Mouse (Mus musculus) heart, postnatal 0 days (tissue): ENCODE measurements around the gene Fam126a. TPM values are rescaled to one million over a fixed set of nuclear protein-coding genes. Genes with fewer than 3 reads are reported as not detected.
A peak's percentile ranks its signal among the peaks of the same experiment; 100 is the strongest.

ENCODE experiments used
- ATAC-seq: fragments of 200-750 bp; cut with Nextera tagmentation; 2 replicates; pipeline ENCODE4 v1.8.0; 2017; ENCODE audit warnings: low read depth, moderate number of reproducible peaks, moderate library complexity; ENCODE audit not compliant: insufficient read depth
- DNase-seq: peaks from one replicate; pipeline ENCODE4 v3.0.0-alpha.2; 2016; ENCODE audit warnings: low spot score
- H3K27ac ChIP-seq: fragments of 300-500 bp; sonication (generic); 2 replicates; pipeline ENCODE4 v1.5.1; 2014; ENCODE audit warnings: low read depth, mild to moderate bottlenecking
- H3K27me3 ChIP-seq: fragments of 300-500 bp; sonication (generic); 2 replicates; pipeline ENCODE4 v1.6.1; 2014; ENCODE audit warnings: low read length, mixed read lengths; ENCODE audit not compliant: control insufficient read depth, insufficient read depth
- H3K36me3 ChIP-seq: fragments of 300-500 bp; sonication (generic); replicated peaks from 2 replicates; pipeline ENCODE4 v1.6.1; 2014; ENCODE audit warnings: low read length, mixed read lengths; ENCODE audit not compliant: control insufficient read depth, insufficient read depth
- H3K4me1 ChIP-seq: fragments of 300-500 bp; sonication (generic); 2 replicates; pipeline ENCODE4 v1.6.1; 2014; ENCODE audit warnings: antibody characterized with exemption; ENCODE audit not compliant: control insufficient read depth, insufficient read depth
- H3K4me2 ChIP-seq: fragments of 300-500 bp; sonication (generic); 2 replicates; pipeline ENCODE4 v1.6.1; 2014; ENCODE audit warnings: low read depth, mild to moderate bottlenecking, low read length, moderate library complexity
- H3K4me3 ChIP-seq: fragments of 300-500 bp; sonication (generic); 2 replicates; pipeline ENCODE4 v1.5.1; 2014; ENCODE audit warnings: low read depth, low read length
- H3K9ac ChIP-seq: fragments of 300-500 bp; sonication (generic); replicated peaks from 2 replicates; pipeline ENCODE4 v1.6.1; 2014; ENCODE audit warnings: low read depth, low read length, mixed read lengths
- H3K9me3 ChIP-seq: fragments of 300-500 bp; sonication (generic); replicated peaks from 2 replicates; pipeline ENCODE4 v1.6.1; 2016; ENCODE audit warnings: low read length; ENCODE audit not compliant: control insufficient read depth
- CTCF ChIP-seq: IDR thresholded peaks from 2 replicates; pipeline ENCODE4 v1.5.1; 2016; ENCODE audit warnings: antibody characterized with exemption, control low read depth, low read depth
- EP300 ChIP-seq: IDR thresholded peaks from 2 replicates; pipeline ENCODE4 v1.6.1; 2016; ENCODE audit warnings: antibody characterized with exemption, low read depth
- WGBS: fragments of 180-500 bp; shearing (Covaris S2); extraction: QIAGEN DNeasy Blood & Tissue Kit; methylation state at CpG from one replicate; pipeline ENCODE4 v1.1.7; 2014; 5-methylcytosine and 5-hydroxymethylcytosine counted together
- polyA plus RNA-seq: library from polyadenylated mRNA; unstranded; fragments of >200 nt; fragmentation: Nextera tagmentation; extraction: Ambion mirVana; gene quantifications from 2 replicates; pipeline ENCODE4 v1.2.1, GENCODE M21; 2015
- total RNA-seq: library from RNA; depleted of rRNA; stranded (reverse); fragments of >200 nt; gene quantifications from 2 replicates; pipeline ENCODE4 v1.2.3, GENCODE M21; 2014; ENCODE audit warnings: low replicate concordance

The Fam126a gene
- total and polyA plus RNA-seq, 2 experiments from 2014 or later, result 27.7 to 37.3 TPM

DNA sequence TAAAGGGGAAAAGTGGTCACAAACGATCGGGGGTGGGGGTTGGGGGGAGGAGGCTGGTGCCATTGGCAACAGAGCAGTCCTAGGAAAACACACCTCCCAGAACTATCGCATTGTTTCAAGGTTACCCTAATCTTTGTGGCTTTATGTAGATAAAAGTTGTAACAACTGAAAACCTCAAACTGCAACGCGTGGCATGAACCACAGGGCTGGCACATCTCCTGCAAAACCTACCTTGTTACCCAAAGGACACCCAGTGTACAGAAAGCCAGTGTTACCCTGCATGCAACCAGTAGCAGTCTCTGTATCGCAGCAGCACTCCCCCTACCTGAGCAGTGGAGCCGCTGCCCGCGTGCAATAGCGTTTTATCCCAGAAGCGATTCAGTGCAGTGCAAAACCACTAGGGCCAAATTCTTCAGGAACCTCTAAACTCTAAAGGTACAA is 1.1 kb downstream of the Fam126a start:
- TF ChIP-seq CTCF, result peak; percentile 67
- TF ChIP-seq EP300, result no peak
- 2% methylated on average over 11 of the region's 11 CpGs for WGBS
- Histone ChIP-seq H3K27me3 (no peaks in the 10 kb centered on the region), H3K27ac (peak overlapping the region; percentile 93), H3K36me3 (no peaks in the 10 kb centered on the region), H3K9ac (peak overlapping the region; percentile 98), H3K4me3 (peak overlapping the region; percentile 99), H3K9me3 (no peaks in the 10 kb centered on the region), H3K4me2 (peak overlapping the region; percentile 98), H3K4me1 (peaks cover 17% of the 10 kb centered on the region)
- peak; percentile 83 for DNase-seq
- peak; percentile 15; the same call in 1 of the 2 replicates for ATAC-seq

- peaks cover 25% of the 10 kb centered on the region for H3K4me1 ChIP-seq
- no peak for TF ChIP-seq EP300
- no peak for TF ChIP-seq CTCF
- no peaks in the 10 kb centered on the region for H3K27me3 ChIP-seq
- H3K9me3 ChIP-seq, result no peaks in the 10 kb centered on the region
- H3K9ac ChIP-seq, result no peak overlapping the region
- no peak overlapping the region for H3K4me2 ChIP-seq
- H3K27ac ChIP-seq, result no peak overlapping the region
- WGBS, result 67% methylated on average over 3 of the region's 3 CpGs
- H3K4me3 ChIP-seq, result no peak overlapping the region
- DNase-seq, result no peak
- no peaks in the 10 kb centered on the region for H3K36me3 ChIP-seq
- ATAC-seq, result no peak
Measured at GRCm38 (mm10) chr5:24024957-24025356, 5.5 kb downstream of the Fam126a start.

DNA sequence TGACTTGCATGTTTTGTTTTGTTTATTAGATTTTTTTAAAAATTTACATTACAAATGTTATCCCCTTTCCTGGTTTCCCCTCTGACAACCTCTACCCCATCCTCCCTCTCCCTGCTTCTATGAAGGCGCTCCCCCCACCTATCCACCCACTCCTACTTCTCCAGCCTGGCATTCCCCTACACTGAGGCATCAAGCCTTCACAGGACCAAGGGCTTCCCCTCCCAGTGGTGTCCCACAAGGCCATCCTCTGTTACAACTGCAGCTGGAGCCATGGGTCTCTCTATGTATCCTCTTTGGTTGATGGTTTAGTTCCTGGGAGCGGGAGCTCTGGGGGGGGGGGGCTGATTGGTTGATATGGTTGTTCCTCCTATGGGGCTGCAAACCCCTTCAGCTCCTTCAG is 7.3 kb downstream of the Fam126a start:
- peaks cover 18% of the 10 kb centered on the region for H3K4me1 ChIP-seq
- no peak overlapping the region for H3K4me2 ChIP-seq
- no peak overlapping the region for H3K9ac ChIP-seq
- no peak overlapping the region for H3K27ac ChIP-seq
- no peaks in the 10 kb centered on the region for H3K9me3 ChIP-seq
- no peaks in the 10 kb centered on the region for H3K27me3 ChIP-seq
- H3K4me3 ChIP-seq, result no peak overlapping the region
- no peak for DNase-seq
- no peaks in the 10 kb centered on the region for H3K36me3 ChIP-seq
- WGBS, result 97% methylated on average over 2 of the region's 2 CpGs
- no peak for ATAC-seq
- no peak for TF ChIP-seq EP300
- TF ChIP-seq CTCF, result no peak

DNA sequence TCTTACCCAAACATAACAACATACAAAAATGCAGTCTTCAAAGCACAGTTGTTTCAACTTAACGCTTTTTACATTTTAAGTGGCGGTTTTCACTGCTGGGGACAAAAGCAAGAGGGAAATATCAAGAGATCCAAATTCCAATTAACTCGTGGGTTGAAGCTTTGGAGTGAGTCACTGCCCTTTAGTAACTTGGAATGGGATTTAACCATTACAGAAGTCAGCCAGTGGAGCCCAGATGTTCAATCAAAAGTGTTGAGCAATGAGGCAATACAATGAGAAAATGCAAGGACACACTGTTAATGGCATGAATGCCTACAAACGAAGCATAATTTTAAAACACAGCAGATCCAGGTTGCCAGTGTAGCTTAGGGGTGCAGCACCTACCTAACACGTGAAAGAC is 8.8 kb downstream of the Fam126a start:
- no peak for ATAC-seq
- WGBS, result 73% methylated on average over 5 of the region's 5 CpGs
- Histone ChIP-seq H3K27ac (no peak overlapping the region), H3K9ac (no peak overlapping the region), H3K4me1 (peaks cover 11% of the 10 kb centered on the region; the same call in 1 of the 2 replicates), H3K9me3 (no peaks in the 10 kb centered on the region), H3K4me3 (no peak overlapping the region), H3K36me3 (no peaks in the 10 kb centered on the region), H3K4me2 (no peak overlapping the region), H3K27me3 (no peaks in the 10 kb centered on the region)
- TF ChIP-seq CTCF, result no peak
- no peak for TF ChIP-seq EP300
- DNase-seq, result no peak

DNA sequence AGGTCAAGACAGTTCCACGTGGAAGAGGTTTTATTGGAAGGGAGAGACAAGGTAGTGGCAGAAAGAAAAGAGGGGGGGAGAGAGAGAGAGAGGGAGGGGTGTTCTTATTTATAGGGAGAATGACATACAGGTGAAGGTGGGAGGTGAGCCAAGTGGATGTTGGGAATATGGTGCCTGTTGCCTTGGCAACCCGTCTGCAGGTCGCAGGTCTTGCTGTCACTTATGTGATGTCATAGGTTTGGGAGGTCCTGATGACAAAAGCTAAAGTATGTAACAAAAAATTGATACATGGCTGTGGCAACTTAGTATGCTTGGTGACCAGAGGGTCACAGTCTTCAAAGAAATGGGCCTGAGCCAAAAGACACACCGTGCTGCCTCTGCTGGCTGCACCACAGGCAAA is 10.1 kb downstream of the Fam126a start:
- no peak for TF ChIP-seq EP300
- TF ChIP-seq CTCF, result no peak
- Histone ChIP-seq H3K36me3 (no peaks in the 10 kb centered on the region), H3K4me2 (no peak overlapping the region), H3K4me3 (no peak overlapping the region), H3K27ac (no peak overlapping the region), H3K27me3 (no peaks in the 10 kb centered on the region), H3K4me1 (peaks cover 7% of the 10 kb centered on the region; the same call in 1 of the 2 replicates), H3K9me3 (no peaks in the 10 kb centered on the region), H3K9ac (no peak overlapping the region)
- 78% methylated on average over 4 of the region's 4 CpGs for WGBS
- no peak for ATAC-seq
- DNase-seq, result no peak

DNA sequence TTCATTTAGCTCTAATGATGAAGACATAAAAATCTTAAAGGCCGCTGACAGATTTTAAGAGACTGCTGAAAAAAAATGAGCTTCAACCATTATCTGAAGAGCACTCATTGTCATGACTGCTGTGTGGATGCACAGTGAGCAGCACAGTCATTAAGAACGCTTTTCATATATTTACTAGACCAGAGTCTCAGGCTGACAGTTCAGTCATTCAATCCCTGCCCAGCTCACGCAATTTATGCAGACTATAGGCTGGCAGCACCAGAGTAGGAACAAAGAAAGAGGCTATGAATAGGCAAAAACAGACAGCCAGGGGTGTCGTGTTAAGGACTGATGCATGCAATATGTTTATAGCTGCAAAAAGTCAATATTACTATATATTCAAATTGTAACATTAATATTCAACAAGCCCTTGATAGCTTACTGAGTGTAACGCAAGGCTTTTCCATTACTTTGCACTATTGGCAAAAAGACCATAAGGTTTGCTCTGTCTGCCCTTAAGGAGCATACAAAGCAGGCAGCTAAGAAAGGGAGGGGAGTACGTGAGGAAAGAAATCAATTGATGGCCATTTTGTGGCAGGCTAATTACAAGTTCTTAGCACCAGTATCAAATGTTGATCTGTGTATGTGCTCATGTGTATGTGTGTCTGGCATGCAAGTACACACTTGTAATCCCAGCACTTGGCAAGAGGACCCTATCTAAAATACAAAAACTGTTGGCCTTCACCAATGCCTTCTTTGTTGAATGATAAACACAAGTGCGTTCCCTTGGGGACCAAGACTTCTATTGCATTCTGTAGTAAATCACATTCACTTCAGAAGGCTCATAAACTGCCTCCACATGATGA is 10.9 kb downstream of the Fam126a start:
- Histone ChIP-seq H3K27ac (no peak overlapping the region), H3K9ac (no peak overlapping the region), H3K27me3 (no peaks in the 10 kb centered on the region), H3K4me1 (peaks cover 7% of the 10 kb centered on the region; the same call in 1 of the 2 replicates), H3K36me3 (no peaks in the 10 kb centered on the region), H3K4me3 (no peak overlapping the region), H3K9me3 (no peaks in the 10 kb centered on the region), H3K4me2 (no peak overlapping the region)
- DNase-seq (no peak), ATAC-seq (no peak)
- 82% methylated on average over 7 of the region's 7 CpGs for WGBS
- TF ChIP-seq EP300 (no peak), CTCF (no peak)
